Mouse (Mus musculus): ENCODE data around the gene Nell2.

Gene Nell2

GRCm38 (mm10) chr15:95366506-95366905, 161.9 kb downstream of the Nell2 start:
- no peak for DNase-seq (ENCODE audit: low read depth in 1 of 2, low spot score in 2 of 2)

DNA sequence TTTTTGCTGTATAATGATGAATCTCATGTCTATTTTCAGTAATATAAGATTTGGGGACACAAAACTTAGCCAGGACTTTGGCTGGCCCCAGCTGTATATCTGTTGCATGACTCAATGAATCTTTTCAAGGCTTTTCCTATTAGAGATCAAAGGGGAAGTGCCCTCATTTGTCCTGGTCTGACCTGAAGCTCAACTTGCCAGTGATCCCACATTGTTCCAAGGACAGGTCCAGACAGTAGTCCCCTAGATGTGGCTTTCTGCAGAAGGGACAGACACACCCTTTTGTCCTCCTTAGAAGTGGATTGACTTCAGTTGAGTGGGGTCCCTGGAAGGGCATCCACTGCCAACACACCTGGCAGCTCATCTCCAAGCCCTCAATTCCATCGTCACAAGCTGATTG, 173.6 kb downstream of the Nell2 start:
- DNase-seq (ENCODE audit: low read depth in 1 of 2, low spot score in 2 of 2) = no peak

- DNase-seq (ENCODE audit: low read depth in 1 of 2, low spot score in 2 of 2) = no peak
These were observed 193.7 kb downstream of the Nell2 start for GRCm38 (mm10) chr15:95334323-95335296.

DNA sequence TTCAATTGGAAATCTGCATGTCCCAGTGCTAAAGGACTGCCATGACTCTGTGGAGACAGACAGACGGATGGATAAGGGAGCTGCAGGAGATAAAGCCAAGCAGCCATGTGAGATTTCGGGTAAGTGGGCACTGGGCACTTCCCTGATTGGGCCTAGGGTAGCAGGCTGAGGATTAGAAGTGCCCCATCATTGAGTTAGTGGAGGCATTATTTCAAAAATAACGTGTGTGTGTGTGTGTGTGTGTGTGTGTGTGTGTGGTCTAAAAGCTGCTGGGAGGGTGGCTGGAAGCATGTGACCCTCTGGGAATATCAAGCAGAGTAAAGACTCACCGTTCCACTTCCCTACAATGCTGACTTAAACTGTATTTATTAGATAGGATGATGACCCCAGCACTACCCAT, 195.1 kb downstream of the Nell2 start:
- DNase-seq (ENCODE audit: low read depth in 1 of 2, low spot score in 2 of 2) = no peak

GRCm38 (mm10) chr15:95330926-95331325, 197.4 kb downstream of the Nell2 start:
- no peak for DNase-seq (ENCODE audit: low read depth in 1 of 2, low spot score in 2 of 2)

DNA sequence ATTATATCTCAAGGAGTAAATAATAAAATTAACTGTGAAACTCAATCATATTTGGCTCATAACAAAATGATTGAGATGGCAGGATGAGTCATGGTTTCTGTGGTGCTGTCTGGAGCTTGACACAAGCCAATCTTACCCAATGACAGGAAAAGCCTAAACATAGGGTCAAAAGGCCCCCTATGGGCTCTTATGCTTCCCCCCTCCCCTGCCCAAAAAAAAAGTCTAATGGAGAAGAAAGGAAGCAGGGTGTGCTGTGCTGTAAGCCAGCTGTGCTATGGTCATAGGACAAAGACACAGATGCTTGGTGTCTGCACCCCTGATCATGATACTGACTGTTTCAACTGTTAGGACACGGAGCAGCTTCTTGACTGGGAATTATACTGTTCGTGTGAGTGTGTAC, 205.6 kb downstream of the Nell2 start:
- DNase-seq (ENCODE audit: low read depth in 1 of 2, low spot score in 2 of 2) = no peak

- DNase-seq (ENCODE audit: low read depth in 1 of 2, low spot score in 2 of 2) = no peak
These were observed 211.7 kb downstream of the Nell2 start for GRCm38 (mm10) chr15:95316626-95317025.

- no peak for DNase-seq (ENCODE audit: low read depth in 1 of 2, low spot score in 2 of 2)
These were observed 213.6 kb downstream of the Nell2 start for GRCm38 (mm10) chr15:95314808-95315145.

- DNase-seq (ENCODE audit: low read depth in 1 of 2, low spot score in 2 of 2) = no peak
These were observed 214.1 kb downstream of the Nell2 start for GRCm38 (mm10) chr15:95314121-95314807.

DNA sequence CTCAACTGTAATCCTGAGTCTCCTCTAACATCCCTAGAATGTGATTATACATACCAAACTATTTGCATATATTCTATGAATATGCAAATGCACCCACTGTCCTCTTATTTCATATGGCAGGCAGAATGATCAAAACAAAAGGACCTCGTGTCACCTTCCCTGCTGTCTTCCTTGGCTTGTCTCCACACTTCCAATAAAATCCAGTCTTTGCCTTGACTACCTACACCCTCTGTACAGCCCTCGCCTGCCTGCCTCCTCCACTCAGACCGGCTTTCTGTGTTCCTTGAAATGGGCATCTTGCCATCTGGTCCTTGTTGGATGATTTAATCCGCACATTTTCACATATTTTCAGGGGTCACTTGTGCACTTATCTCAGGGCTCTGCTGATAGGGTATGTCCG, 215.1 kb downstream of the Nell2 start:
- no peak for DNase-seq (ENCODE audit: low read depth in 1 of 2, low spot score in 2 of 2)

- DNase-seq (ENCODE audit: low read depth in 1 of 2, low spot score in 2 of 2) = no peak
These were observed 224.3 kb downstream of the Nell2 start for GRCm38 (mm10) chr15:95304102-95304501.

- no peak for DNase-seq (ENCODE audit: low read depth in 1 of 2, low spot score in 2 of 2)
These were observed 231.8 kb downstream of the Nell2 start for GRCm38 (mm10) chr15:95296561-95296960.

- DNase-seq (ENCODE audit: low read depth in 1 of 2, low spot score in 2 of 2) = no peak
These were observed 239.3 kb downstream of the Nell2 start for GRCm38 (mm10) chr15:95289047-95289446.

- DNase-seq (ENCODE audit: low read depth in 1 of 2, low spot score in 2 of 2) = no peak
These were observed 243.2 kb downstream of the Nell2 start for GRCm38 (mm10) chr15:95285199-95285598.

DNA sequence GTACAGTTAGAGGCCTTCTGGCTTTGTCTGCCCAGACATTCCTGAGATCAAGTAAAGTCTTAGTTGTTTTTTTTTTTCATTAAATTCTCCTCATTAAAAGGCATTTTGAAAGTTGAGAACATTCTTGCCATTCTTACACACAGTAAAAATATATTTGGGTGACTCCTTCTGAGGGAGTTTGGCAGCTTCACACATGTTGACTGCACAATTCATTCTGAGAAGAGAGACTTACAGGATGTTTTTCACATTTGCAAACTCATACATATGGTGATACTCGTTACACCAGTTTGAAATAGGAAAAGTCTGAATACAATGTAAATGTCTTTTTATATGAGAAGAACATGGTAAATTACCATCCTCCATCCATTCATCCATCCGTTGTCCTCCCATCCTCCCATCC, 247.4 kb downstream of the Nell2 start:
- DNase-seq (ENCODE audit: low read depth in 1 of 2, low spot score in 2 of 2) = no peak

DNA sequence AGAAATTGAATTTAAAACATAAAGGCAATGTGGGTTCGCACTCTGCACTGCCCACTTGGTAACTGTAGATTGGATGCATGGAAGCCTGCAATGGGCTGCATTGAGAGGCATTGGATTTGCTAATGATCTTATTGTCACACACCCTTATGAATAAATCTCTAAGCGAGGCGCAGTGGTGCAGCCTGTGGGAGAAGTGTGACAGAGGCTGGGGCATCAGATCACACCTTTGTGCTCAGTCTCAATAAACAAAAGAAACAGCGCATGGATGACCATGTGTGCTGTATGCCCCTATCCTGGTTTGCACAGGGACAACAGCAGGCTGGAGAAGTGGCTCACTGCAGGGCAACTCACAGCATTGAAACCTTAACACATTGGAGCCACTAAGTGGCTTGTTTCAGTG, 250.4 kb downstream of the Nell2 start:
- no peak for DNase-seq (ENCODE audit: low read depth in 1 of 2, low spot score in 2 of 2)

DNA sequence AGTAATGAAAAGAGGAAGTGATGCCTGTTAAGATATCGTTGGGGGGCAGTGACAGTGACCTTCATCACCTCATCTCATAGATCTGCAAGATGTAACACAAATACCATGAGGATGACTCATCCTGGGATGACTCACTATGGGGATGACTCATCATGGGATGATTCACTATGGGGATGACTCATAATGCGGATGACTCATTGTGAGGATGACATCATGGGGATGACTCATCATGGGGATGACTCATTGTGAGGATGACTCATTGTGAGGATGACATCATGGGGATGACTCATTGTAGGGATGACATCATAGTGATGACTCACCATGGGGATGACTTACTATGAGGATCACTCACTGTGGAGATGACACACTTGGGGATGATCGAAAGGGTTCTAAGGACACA, 251.8 kb downstream of the Nell2 start:
- DNase-seq (ENCODE audit: low read depth in 1 of 2, low spot score in 2 of 2) = no peak

- DNase-seq (ENCODE audit: low read depth in 1 of 2, low spot score in 2 of 2) = no peak
These were observed 252.8 kb downstream of the Nell2 start for GRCm38 (mm10) chr15:95275553-95275952.

- no peak for DNase-seq (ENCODE audit: low read depth in 1 of 2, low spot score in 2 of 2)
These were observed 255.1 kb downstream of the Nell2 start for GRCm38 (mm10) chr15:95273236-95273635.

- no peak for DNase-seq (ENCODE audit: low read depth in 1 of 2, low spot score in 2 of 2)
These were observed 256.2 kb downstream of the Nell2 start for GRCm38 (mm10) chr15:95272167-95272566.

GRCm38 (mm10) chr15:95259671-95260450, 268.5 kb downstream of the Nell2 start:
- DNase-seq (ENCODE audit: low read depth in 1 of 2, low spot score in 2 of 2) = no peak

DNA sequence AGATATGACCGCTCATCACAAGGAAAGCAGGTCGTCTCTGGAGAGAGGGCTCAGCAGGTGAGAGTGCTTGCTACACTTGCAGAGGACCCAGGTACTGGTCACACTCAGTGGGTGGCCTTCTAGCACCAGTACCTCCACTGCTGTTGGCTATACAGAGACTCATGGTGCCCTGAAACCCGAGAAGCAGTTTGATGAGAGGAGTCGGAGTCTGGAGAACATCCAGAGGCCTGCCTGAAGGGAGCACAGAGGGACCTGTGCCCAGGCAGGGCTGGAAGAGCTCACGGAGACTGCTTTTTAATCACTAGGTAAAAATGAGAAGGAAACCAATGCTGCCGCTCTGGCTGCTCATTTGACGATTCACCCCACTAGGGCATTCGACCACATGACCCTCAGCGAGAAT, 271.2 kb downstream of the Nell2 start:
- no peak for DNase-seq (ENCODE audit: low read depth in 1 of 2, low spot score in 2 of 2)
